Mouse (Mus musculus): ENCODE measurements around the gene Abracl.

GRCm38 (mm10) chr10:17990576-17990975 lies 32.5 kb downstream of the Abracl start:
- TF ChIP-seq GATA1 (IDR thresholded peaks at IDR 0.05; ENCODE audit: borderline replicate concordance, low read length): no peak
- TF ChIP-seq CTCF (IDR thresholded peaks at IDR 0.05; ENCODE audit: low read depth, low read length): no peak
- TF ChIP-seq TAL1 (conservative IDR thresholded peaks at IDR 0.05; ENCODE audit: low read depth, low read length): no peak
- TF ChIP-seq GATA2 (IDR thresholded peaks at IDR 0.05; ENCODE audit: borderline replicate concordance, low read depth, low read length): no peak

All from G1E (cell line).